Mouse (Mus musculus): ENCODE measurements around the gene Arl1. TPM values are rescaled to one million over a fixed set of nuclear protein-coding genes. Genes with fewer than 3 reads are reported as not detected.

The Arl1 gene
- polyA plus RNA-seq, 1 experiment, result 33.6 TPM

GRCm38 (mm10) chr10:88783941-88784340 is 53.3 kb downstream of the Arl1 start:
- H3K4me3 ChIP-seq (ENCODE audit: insufficient read depth, low read depth, low read length), result no peak overlapping the region
- WGBS, result 55% methylated on average over 5 of the region's 5 CpGs
- TF ChIP-seq CTCF (conservative IDR thresholded peaks at IDR 0.05; ENCODE audit: insufficient read depth, insufficient read length, low read depth, low read length) (no peak), POLR2A (IDR thresholded peaks at IDR 0.05; ENCODE audit: low read depth, low read length) (no peak)
- peak overlapping the region; percentile 76 for H3K27ac ChIP-seq (ENCODE audit: insufficient read depth, low read depth, low read length)
- peak; percentile 78 for DNase-seq
- no peaks in the 10 kb centered on the region for H3K27me3 ChIP-seq (replicated peaks; ENCODE audit: control insufficient read depth, insufficient read depth, low read length)
- peaks cover 3% of the 10 kb centered on the region for H3K36me3 ChIP-seq (ENCODE audit: control insufficient read depth, insufficient read depth, low read length)
- peaks cover 12% of the 10 kb centered on the region for H3K4me1 ChIP-seq (ENCODE audit: control insufficient read depth, insufficient read depth, low read length)

- WGBS, result 36% methylated on average over 5 of the region's 5 CpGs
Observed at GRCm38 (mm10) chr10:88784513-88784931, 53.9 kb downstream of the Arl1 start.

GRCm38 (mm10) chr10:88793671-88794070 is 63.0 kb downstream of the Arl1 start:
- no peak for TF ChIP-seq CTCF (conservative IDR thresholded peaks at IDR 0.05; ENCODE audit: insufficient read depth, insufficient read length, low read depth, low read length)
- TF ChIP-seq POLR2A (IDR thresholded peaks at IDR 0.05; ENCODE audit: low read depth, low read length), result no peak
- no peak overlapping the region for H3K4me3 ChIP-seq (ENCODE audit: insufficient read depth, low read depth, low read length)
- no peaks in the 10 kb centered on the region; the same call in 1 of the 2 replicates for H3K4me1 ChIP-seq (ENCODE audit: control insufficient read depth, insufficient read depth, low read length)
- H3K27me3 ChIP-seq (replicated peaks; ENCODE audit: control insufficient read depth, insufficient read depth, low read length), result no peaks in the 10 kb centered on the region
- no peak overlapping the region for H3K27ac ChIP-seq (ENCODE audit: insufficient read depth, low read depth, low read length)
- H3K36me3 ChIP-seq (ENCODE audit: control insufficient read depth, insufficient read depth, low read length), result no peaks in the 10 kb centered on the region; the same call in none of the 2 replicates
- DNase-seq, result no peak

More at GRCm38 (mm10) chr10:88784513-88784931, 53.9 kb downstream of the Arl1 start:
- TF ChIP-seq CTCF (conservative IDR thresholded peaks at IDR 0.05; ENCODE audit: insufficient read depth, insufficient read length, low read depth, low read length) (no peak), POLR2A (IDR thresholded peaks at IDR 0.05; ENCODE audit: low read depth, low read length) (no peak)
- Histone ChIP-seq H3K27me3 (replicated peaks; ENCODE audit: control insufficient read depth, insufficient read depth, low read length) (no peaks in the 10 kb centered on the region), H3K4me3 (ENCODE audit: insufficient read depth, low read depth, low read length) (no peak overlapping the region), H3K36me3 (ENCODE audit: control insufficient read depth, insufficient read depth, low read length) (peaks cover 3% of the 10 kb centered on the region), H3K4me1 (ENCODE audit: control insufficient read depth, insufficient read depth, low read length) (peaks cover 12% of the 10 kb centered on the region), H3K27ac (ENCODE audit: insufficient read depth, low read depth, low read length) (peak overlapping the region; percentile 80)
- DNase-seq, result peak; percentile 91

Other genes with a start within 250 kb of the Arl1 start
- 524 and 550 TPM in 2 replicates for gene Chpt1, start 226.8 kb upstream of the Arl1 start, polyA plus RNA-seq (2012; rRNA removed)
- 7.8 TPM in 1 of 2 replicates, not detected in the other for gene Mybpc1, start 125.7 kb upstream of the Arl1 start, polyA plus RNA-seq (2012; rRNA removed)
- 0.34 TPM in 1 of 2 replicates, not detected in the other for gene Spic, start 45.8 kb upstream of the Arl1 start, polyA plus RNA-seq (2012; rRNA removed)
- 10.9 and 14.2 TPM in 2 replicates for gene Utp20, start 95.9 kb downstream of the Arl1 start, polyA plus RNA-seq (2012; rRNA removed)
- gene Slc5a8, start 155.1 kb downstream of the Arl1 start, polyA plus RNA-seq (2012; rRNA removed), result 25.3 and 25.5 TPM in 2 replicates

All from kidney, adult 2 months (tissue).